Mouse (Mus musculus) cerebellum, postnatal 14 days (tissue): Measurements from ENCODE around the gene Stag2.

Experiments
- DNase-seq, 2 experiments: peaks; one replicate each; pipeline ENCODE4 v3.0.0; 2021; ENCODE audit warnings: mixed read lengths in 2 of 2

Stag2 gene

DNA sequence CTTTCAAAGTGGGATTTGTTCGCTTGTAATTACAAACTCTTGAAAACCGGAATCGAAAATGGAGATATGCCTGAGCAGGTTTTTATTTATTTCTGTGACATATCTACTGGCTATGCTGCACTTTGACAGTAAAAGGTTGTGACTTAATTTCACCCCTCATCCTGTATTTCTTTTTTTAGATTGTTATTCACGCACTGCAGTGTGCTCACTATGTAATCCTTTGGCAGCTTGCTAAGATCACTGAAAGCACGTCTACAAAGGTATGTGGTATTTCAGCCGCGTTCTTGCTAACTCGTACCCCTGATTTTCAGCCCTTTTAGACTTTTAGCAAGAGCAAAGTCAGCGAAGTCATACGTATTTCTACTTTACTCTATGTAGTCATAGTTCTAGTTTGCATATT, 101.2 kb downstream of the Stag2 start:
- no peak for DNase-seq

DNA sequence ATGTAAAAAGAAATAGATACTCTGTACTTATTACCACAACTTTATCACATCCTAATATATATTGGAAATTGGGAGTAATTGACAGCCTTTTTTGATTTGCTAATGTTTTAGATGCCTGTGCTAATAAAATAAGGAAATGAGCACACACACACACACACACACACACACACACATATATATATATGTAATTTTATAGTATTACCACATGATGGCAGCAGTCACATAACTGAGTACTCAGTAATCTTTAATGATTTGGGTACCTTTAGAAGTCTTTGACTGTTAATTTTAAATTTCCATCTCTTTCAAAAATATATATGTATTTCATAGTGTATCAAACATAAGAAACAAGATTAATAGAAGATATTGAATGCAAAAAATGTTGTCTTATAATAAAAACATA, 123.6 kb downstream of the Stag2 start:
- DNase-seq = peak; percentile 16 to 21

- DNase-seq = no peak
These were observed 141.1 kb downstream of the Stag2 start for GRCm38 (mm10) chrX:42290215-42290614.

DNA sequence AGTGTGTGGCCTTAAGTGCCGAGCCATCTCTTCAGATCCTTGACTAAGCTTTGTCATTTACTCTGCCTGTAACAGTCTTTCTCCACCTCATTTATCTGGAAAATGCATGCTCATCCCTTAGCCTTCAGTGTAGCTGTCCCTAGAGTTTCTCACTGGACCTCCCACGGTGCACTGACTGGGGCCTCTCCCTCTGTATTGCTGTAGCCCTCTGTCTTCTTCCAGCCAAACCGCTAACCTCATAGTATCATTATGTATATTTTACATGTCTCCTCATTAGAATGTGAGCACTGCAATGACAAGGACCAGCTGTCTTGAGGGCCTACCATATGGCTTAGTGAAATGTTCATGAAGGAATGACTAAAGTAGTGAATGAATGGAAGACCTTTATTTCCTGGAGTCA, 166.1 kb downstream of the Stag2 start:
- DNase-seq = no peak

GRCm38 (mm10) chrX:42320424-42320823, 171.3 kb downstream of the Stag2 start:
- no peak for DNase-seq

DNA sequence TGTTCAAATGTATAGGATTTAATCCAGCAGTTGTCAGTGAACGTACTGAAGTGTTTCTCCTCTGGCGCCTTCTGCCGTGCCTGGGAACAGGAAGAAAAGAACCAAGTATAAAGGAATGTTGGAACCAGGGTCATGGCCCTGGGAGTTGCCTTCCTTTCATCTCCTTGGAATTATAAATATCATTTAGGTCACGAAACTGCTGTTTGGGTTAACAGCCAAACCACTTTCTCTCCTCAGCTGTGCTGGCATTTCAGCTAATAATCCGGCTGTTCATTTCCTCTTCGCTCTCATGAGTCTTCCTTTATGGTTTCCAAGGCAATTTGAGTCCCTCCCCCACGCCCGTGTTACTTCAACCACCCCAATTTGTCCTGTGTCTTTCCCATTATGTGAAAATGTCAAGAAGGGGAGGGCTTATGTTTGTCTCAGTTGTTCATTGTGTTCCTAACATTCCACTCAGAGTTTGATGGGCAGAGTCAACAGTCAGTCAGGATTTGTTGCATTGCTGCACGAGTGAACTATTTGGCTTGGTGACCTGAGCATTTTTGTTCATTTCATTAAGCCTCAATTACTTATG, 172.2 kb downstream of the Stag2 start:
- DNase-seq = no peak

DNA sequence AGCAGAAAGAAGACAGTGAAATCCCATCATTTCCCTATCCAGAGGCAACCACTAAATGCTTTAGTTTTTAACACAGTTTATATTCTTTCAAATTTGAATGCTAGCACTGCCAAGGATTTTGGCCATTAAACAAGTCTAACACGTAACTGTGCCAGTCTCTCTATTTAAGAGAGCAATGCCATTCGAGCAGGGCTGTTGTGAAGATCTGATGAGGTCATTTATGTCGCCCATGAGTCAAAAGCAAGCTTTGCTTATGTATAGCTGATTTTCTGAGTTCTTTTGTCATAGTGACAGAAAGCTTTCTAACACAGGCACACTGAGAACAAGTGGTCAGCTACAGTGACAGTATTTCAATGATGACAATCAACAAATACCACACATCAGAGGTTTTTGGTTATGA, 175.7 kb downstream of the Stag2 start:
- no peak for DNase-seq
